Mouse (Mus musculus) cerebellum, postnatal 14 days (tissue): Measurements from ENCODE around the gene Fam89b.

Experiments used
- DNase-seq, 2 experiments: peaks; one replicate each; pipeline ENCODE4 v3.0.0; 2021; ENCODE audit warnings: mixed read lengths in 2 of 2

Gene Fam89b

GRCm38 (mm10) chr19:5739446-5739845 lies 10.0 kb upstream of the Fam89b start:
- DNase-seq, result no peak

- DNase-seq, result no peak
These were observed 4.9 kb upstream of the Fam89b start for GRCm38 (mm10) chr19:5734325-5734724.

GRCm38 (mm10) chr19:5731264-5731978 lies 2.0 kb upstream of the Fam89b start:
- DNase-seq, result peak; percentile 95

- DNase-seq, result peak; percentile 63 to 79
These were observed 1.1 kb upstream of the Fam89b start for GRCm38 (mm10) chr19:5730314-5731186.

- peak; percentile 80 to 87 for DNase-seq
These were observed 616 bp downstream of the Fam89b start for GRCm38 (mm10) chr19:5728631-5729443.

GRCm38 (mm10) chr19:5727701-5728100 lies 1.8 kb downstream of the Fam89b start:
- peak; percentile 94 to 96 for DNase-seq

- DNase-seq, result no peak
These were observed 2.4 kb downstream of the Fam89b start for GRCm38 (mm10) chr19:5726961-5727578.

- DNase-seq, result peak in 1 of 2 experiments; percentile 55
These were observed 3.5 kb downstream of the Fam89b start, which contains the start of gene Ehbp1l1 for GRCm38 (mm10) chr19:5725767-5726515. Ehbp1l1 (minus strand) TSS chr19:5726317.

- no peak for DNase-seq
These were observed 4.3 kb downstream of the Fam89b start for GRCm38 (mm10) chr19:5725029-5725707.

GRCm38 (mm10) chr19:5724549-5724941 lies 4.9 kb downstream of the Fam89b start:
- DNase-seq, result no peak

GRCm38 (mm10) chr19:5723934-5724548 lies 5.4 kb downstream of the Fam89b start:
- DNase-seq, result no peak

- DNase-seq, result no peak
These were observed 6.5 kb downstream of the Fam89b start for GRCm38 (mm10) chr19:5722848-5723425.

- DNase-seq, result no peak
These were observed 8.2 kb downstream of the Fam89b start for GRCm38 (mm10) chr19:5721233-5721632.

GRCm38 (mm10) chr19:5716955-5717354 lies 12.5 kb downstream of the Fam89b start:
- DNase-seq, result peak; percentile 45 to 69

- DNase-seq, result peak; percentile 64 to 83
These were observed 13.4 kb downstream of the Fam89b start for GRCm38 (mm10) chr19:5715793-5716688.

GRCm38 (mm10) chr19:5713730-5714129 lies 15.7 kb downstream of the Fam89b start:
- DNase-seq, result no peak

- no peak for DNase-seq
These were observed 16.2 kb downstream of the Fam89b start for GRCm38 (mm10) chr19:5713255-5713654.

GRCm38 (mm10) chr19:5711907-5712460 lies 17.5 kb downstream of the Fam89b start:
- no peak for DNase-seq

GRCm38 (mm10) chr19:5711218-5711617 lies 18.2 kb downstream of the Fam89b start:
- peak; percentile 85 to 91 for DNase-seq
